Mouse (Mus musculus): ENCODE data around the gene Zfp157.
"Not testable (repeated sequence)": the region's sequence is repeated elsewhere in the genome, so short reads cannot be mapped to it uniquely, and the experiment has no call there.

- TF ChIP-seq CTCF (conservative IDR thresholded peaks at IDR 0.05 in 1 of 2, IDR thresholded peaks at IDR 0.05 in 1 of 2; ENCODE audit: low read depth in 2 of 2, low read length in 2 of 2); TCF12 (IDR thresholded peaks at IDR 0.05; ENCODE audit: low read depth, low read length); RAD21 (IDR thresholded peaks at IDR 0.05; ENCODE audit: low read depth, low read length); NRF1 (IDR thresholded peaks at IDR 0.05; ENCODE audit: low read depth, low read length); CHD1 (IDR thresholded peaks at IDR 0.05; ENCODE audit: low read depth, low read length); ZNF384 (IDR thresholded peaks at IDR 0.05; ENCODE audit: low read depth, low read length); ETS1 (conservative IDR thresholded peaks at IDR 0.05; ENCODE audit: low read depth, low read length); HCFC1 (IDR thresholded peaks at IDR 0.05; ENCODE audit: low read depth, low read length); SIN3A (IDR thresholded peaks at IDR 0.05; ENCODE audit: low read length); POLR2A (IDR thresholded peaks at IDR 0.05; ENCODE audit: low read depth, low read length); GABPA (IDR thresholded peaks at IDR 0.05; ENCODE audit: insufficient replicate concordance, low read depth, low read length); ELF1 (IDR thresholded peaks at IDR 0.05; ENCODE audit: low read depth, low read length): not testable (repeated sequence)
Measured at GRCm38 (mm10) chr5:138504548-138504947, 63.3 kb downstream of the Zfp157 start.

Data from CH12.LX (cell line).